Mouse (Mus musculus): ENCODE data around the gene Mrpl52. TPM values are rescaled to one million over a fixed set of nuclear protein-coding genes. Genes with fewer than 3 reads are reported as not detected.

Gene Mrpl52
- total RNA-seq (2021): 100 to 1,000 TPM; 102 to 116 TPM
- long read RNA-seq, experiment 1, transcript Mrpl52-201 (5 exons, 418 nt): major isoform, 24 of 33 reads
- long read RNA-seq, experiment 1, partial matches to known transcripts: 1 of 33 reads
- long read RNA-seq, experiment 1, other reads (novel, unspliced or antisense): 4 of 33 reads
- long read RNA-seq, experiment 2, transcript Mrpl52-201 (5 exons, 418 nt): major isoform, 41 of 46 reads
- long read RNA-seq, experiment 2, partial matches to known transcripts: 1 of 46 reads
- long read RNA-seq, experiment 2, other reads (novel, unspliced or antisense): 2 of 46 reads

GRCm38 (mm10) chr14:54426689-54427398 is at the start of gene Mrpl52:
Gene Mrpl52 (plus strand): TSS chr14:54426909.
- intact Hi-C loops (cut with DNase I): no loop called here
- peak; percentile 93 to 95 for DNase-seq

DNA sequence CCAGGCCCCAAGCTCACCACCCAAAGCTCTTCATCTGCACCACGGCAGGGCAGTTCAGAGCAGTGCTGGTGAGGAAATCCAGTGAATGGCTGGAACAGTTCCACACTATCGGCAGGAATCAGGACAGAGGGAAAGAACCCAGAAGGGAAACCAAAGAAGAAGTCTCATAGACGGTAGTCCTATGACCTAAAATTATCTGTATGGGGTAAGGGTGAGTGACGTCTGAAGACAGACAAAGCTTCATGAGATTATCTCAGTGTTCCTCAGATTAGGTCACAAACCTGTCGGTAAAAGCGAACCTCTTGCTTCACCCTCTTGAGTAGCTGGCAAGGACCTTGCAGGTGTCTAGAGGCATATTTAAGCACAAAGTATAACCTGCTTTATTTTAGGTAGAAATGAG is 49.5 kb upstream of the Mrpl52 start:
- DNase-seq: no peak
- intact Hi-C loops (cut with DNase I): loop anchor here (1.0 to 5.0 kb wide), 2 partner anchors 35 to 70 kb away; no protein-coding TSS in a partner anchor

DNA sequence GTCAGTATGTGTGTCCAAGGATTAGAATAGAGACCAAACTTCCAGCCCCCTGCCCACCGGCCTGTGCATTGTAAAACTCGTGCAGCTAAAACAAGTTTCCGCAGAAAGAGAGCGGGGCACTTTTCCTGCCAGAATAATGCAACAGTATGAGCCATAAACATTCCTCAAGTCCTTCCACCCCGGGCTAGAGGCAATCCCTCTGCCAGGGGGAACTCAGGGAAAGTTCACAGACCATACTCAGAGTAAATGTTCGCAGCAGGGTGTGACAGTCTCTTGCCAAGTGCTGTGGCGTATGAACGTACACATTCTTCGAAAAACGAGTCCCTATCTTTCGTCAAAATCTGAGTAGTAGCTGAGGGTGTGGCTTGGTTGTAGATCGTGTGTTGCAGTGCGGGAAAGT is 47.1 kb upstream of the Mrpl52 start:
- DNase-seq: no peak
- intact Hi-C loops (cut with DNase I): loop anchor here (5.0 kb wide), 1 partner anchor 68 kb away; no protein-coding TSS in a partner anchor

GRCm38 (mm10) chr14:54380616-54381015 is 46.1 kb upstream of the Mrpl52 start:
- DNase-seq: no peak
- intact Hi-C loops (cut with DNase I): no loop called here

DNA sequence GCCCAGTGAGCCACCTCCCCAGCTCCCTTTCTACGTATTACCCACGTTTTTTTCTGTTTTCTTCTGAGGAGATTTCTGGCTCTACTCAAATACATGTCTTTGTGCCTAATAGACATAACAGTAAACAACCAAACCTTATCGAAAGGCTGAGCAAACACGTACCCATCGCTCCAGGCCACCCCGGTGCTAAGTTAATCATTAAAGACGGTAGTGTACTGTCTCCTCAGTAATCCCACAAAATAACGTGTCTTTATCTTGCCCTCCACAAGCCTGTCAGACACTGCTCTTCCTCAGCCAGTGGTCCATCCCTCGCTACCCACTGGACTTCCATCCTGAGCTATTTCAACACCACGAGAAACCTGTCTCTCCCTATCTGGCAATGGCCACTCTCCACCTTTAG is 44.9 kb upstream of the Mrpl52 start:
- intact Hi-C loops (cut with DNase I): no loop called here
- DNase-seq: no peak

GRCm38 (mm10) chr14:54382641-54383040 is 44.1 kb upstream of the Mrpl52 start:
- intact Hi-C loops (cut with DNase I): no loop called here

GRCm38 (mm10) chr14:54383355-54383771 is 43.3 kb upstream of the Mrpl52 start:
- DNase-seq: peak; percentile 22 to 31
- intact Hi-C loops (cut with DNase I): no loop called here

More at GRCm38 (mm10) chr14:54382641-54383040, 44.1 kb upstream of the Mrpl52 start:
- DNase-seq: no peak

DNA sequence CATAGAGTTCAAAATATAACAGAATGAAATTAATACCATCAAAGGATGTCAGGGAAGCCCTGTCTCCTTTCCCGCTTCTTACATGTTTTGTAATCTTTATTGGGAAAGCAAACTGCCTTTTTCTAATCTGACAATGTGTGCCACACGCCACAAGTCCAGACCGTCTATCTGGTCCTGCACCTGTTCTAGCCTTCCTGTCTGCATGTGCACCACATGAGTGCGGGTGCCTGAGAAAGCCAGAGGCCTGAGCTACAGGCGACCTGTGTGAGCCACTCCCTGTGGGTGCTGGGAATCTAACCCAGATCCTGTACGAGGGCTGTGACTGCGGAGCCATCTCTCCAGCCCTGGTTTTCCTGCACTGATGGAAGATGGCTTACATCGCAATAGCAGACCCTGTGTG is 42.3 kb upstream of the Mrpl52 start:
- no peak for DNase-seq
- intact Hi-C loops (cut with DNase I): no loop called here

DNA sequence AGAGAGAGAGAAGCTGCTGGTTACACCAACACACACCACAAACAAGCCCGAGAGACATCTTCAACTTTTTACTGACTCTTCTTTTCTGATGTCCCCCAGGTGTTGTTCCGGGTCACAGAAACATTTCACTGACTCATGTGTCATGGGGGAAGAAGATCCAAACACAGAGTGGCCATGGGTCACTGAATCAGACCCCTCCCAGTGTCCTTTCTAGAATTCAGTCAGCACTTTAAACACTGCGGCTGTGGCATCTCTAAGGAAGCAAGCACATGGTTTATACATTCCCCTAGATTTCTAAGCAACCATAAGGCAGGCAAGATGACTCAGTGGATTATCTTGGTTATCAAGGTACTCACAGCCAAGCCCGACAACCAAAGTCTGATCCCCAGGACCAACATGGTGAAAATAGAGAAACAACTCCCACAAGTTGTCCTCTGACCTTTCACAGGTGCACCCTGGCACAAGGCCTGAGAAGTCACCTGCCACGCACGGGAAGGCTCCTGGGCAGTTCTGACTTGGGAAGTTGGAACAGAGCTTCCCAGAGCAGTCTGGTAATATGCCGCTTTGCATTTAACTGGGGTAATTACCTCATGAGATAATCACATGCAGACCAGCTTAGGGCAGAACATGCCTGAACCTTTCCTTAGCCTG is 40.6 kb upstream of the Mrpl52 start:
- DNase-seq: no peak
- intact Hi-C loops (cut with DNase I): no loop called here

GRCm38 (mm10) chr14:54387546-54387945 is 39.2 kb upstream of the Mrpl52 start:
- intact Hi-C loops (cut with DNase I): no loop called here
- DNase-seq: no peak

GRCm38 (mm10) chr14:54390843-54391242 is 35.9 kb upstream of the Mrpl52 start:
- intact Hi-C loops (cut with DNase I): no loop called here
- DNase-seq: no peak

DNA sequence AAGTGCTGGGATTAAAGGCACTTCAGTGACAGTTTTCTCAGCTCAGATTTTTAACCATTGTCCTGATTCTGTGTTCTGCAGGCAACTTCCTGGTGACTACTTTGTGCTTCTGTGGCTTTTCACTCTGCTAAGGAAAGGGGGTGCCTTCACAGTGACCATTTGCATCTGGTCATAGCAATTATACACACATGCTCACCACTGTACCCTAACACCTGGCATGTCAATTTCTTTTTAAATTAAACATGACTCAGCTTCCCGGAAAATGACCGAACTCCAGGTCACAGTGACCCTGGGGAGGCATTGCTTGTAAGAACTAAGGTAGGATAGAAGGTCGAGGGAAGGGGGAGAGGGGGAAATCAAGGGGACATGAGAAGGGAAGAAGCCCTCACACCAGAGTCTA is 32.9 kb upstream of the Mrpl52 start:
- intact Hi-C loops (cut with DNase I): no loop called here
- DNase-seq: no peak

DNA sequence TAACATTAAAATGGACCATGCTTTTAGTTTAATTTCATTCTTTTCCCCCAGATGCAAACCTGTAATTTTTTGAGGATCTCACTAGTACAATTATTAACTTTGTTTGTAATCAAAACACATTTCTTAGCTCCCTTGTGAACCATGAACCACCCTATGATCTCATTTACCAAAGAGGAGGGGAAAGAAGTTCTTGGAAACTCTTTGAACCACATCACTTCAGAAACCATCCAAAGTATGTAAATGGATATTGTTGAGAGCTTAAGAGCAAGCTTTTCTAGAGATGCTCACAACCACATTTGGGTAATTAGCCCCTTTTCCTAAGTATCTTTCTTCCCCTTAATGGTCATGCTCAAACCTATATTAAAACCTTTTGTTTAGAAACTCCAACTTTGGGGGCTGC is 32.4 kb upstream of the Mrpl52 start:
- no peak for DNase-seq
- intact Hi-C loops (cut with DNase I): no loop called here

DNA sequence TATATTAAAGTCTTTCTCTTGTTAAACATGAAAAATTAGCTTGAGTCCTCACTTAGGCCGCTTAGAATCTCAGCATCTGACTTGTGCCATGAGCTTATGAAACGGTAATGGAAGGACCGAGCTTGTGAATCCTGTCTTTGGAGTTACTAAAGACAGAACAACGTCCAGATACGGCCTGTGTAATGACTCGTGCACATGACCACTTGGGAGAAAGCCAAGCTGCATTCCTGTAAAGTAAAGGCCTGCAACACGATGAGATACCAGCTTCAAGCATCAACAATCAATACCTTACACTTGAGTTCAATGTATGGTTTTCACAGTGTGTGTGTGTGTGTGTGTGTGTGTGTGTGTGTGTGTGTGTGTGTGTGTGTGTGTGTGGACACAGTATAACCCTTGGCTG is 30.0 kb upstream of the Mrpl52 start:
- intact Hi-C loops (cut with DNase I): no loop called here
- no peak for DNase-seq

DNA sequence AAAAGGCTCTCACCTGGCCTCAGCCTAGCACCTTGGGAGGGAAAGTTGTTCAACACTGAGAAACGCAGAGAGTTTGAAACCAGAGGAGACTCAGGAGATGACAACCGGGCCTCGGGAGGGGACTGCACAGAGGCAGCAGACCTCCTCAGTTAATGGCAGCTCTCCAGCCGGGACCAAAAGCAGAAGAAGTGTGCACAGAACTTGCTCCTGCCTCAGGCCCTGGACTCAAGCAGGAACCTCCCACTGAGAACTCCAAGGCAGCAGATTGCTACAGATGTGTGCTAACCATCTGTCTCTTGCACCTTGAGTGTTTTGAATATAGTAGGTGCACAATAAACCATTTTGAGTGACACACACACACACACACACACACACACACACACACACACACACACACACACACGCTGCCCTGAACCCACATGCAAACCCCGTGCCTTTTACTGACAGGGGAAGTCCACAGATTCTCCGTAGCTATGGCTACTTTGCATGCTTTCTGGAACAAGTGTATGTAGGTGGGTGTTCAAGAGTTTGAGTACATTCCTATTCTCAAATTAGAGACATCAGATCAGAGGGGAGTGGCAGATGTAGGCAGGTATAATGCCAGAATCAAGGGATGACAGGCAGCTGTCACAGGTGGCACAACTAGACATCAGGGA is 28.7 kb upstream of the Mrpl52 start:
- intact Hi-C loops (cut with DNase I): no loop called here
- no peak for DNase-seq

DNA sequence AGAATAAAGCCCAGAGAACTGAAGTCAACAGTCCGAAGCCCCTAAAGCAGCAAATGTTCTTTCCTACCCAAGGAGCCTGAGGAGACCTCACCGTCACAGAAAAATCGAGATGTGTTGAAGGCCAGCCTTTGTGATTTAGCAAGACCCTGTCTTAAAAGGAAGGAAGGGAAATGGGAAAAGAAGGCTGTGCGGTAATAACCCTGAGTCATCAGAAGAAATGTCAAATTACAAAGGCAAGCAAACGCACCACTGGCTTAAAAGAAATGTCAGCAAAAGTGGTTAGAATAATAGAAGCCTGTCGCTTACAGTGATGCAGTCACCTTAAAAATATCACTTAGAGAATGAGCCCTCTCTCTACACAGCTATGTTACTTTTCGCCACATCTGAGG is 28.2 kb upstream of the Mrpl52 start:
- intact Hi-C loops (cut with DNase I): no loop called here
- DNase-seq: no peak

DNA sequence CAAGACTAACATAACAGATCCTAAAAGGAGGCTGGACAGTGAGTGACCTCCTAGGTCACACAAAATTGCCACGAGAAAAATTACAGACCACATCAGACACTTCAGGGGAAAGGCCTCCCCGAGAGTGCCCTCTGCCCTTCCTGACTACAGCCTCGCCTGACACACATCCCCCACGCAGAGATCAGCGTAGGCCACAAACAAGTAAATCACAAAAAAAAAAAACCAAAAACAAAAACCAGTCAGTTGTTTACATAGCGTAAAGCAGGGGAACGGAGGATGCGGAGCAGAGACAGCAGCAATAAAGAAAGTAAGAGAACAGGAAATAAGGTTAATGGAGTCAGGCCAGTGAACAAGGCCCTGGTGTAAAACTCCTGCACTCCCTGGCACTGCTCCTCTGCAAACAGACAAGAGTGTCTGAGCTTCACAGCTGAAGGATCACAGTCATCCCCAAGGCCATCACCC is 27.8 kb upstream of the Mrpl52 start:
- intact Hi-C loops (cut with DNase I): no loop called here
- no peak for DNase-seq

- intact Hi-C loops (cut with DNase I): no loop called here
- no peak for DNase-seq
Measured at GRCm38 (mm10) chr14:54401723-54402122, 25.0 kb upstream of the Mrpl52 start.

DNA sequence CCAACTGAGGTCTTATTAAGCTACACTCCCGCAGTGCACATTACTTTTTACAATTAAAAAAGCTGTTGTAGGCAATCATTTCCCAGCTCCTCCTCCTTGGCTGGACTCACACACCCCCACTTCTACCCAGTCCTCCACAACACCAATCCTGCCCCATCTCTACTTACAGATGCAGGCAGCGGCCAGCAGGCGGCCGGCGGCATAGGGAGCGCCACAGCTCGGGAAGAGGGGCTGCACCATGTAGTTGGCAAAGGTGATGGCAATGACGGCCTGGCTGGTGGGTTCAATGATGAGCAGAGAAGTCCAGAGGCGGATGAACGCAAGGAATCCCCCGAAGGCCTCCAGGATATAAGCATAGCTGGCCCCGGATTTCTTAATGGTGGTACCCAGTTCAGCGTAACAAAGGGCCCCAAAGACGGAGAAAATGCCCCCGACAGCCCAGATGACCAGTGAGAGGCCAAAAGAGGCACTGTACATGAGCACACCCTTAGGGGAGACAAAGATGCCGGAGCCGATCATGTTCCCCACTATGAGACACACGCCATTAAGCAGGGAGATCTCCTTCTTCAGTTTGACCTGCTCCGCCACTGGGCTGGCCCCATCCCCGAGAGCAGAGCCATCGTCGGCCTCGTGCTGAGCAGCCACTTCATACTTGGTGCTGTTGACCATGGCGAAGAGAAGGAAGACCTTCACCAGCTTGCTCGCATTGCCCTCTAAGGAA is 18.2 kb upstream of the Mrpl52 start:
- DNase-seq: peak in 1 of 2 experiments; percentile 20
- intact Hi-C loops (cut with DNase I): no loop called here

DNA sequence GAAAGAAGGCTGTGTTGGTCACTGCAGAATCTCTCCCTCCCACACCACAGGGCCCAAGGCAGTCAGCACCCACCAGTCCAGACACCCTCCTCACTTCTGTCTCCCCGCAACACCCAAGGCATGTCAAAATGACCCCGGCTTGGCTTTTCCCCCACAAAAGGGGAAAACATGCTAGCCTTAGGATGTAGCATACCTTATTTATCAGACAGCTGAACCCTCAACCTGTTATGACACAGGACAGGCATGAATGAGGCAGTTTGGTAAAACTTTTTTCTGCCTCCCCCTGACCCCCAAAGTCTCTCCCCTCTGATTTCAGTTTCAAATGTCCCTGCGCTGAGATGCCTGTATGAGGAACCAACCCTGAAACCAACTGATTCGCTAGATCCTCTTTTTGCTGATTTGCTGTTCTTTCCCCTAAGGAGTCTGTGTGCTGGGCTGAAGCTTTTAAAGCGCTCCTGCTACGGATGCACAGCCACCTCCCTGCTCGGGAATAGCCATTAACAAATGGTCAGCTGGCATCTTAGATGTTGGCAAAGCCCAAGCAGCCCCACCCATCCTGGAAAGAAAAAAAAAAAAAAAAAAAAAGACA is 17.6 kb upstream of the Mrpl52 start:
- DNase-seq: no peak
- intact Hi-C loops (cut with DNase I): no loop called here

All from heart, postnatal 14 days (tissue).